ENCODE assay signal across 8 mouse cellular contexts in genomic region chr6:50261922-50262261, GRCm38 (mm10). TPM values are rescaled to one million over a fixed set of nuclear protein-coding genes. Genes with fewer than 3 reads are reported as not detected.
DNase-seq lines count a peak whose midpoint lies in the region; ATAC-seq and TF ChIP-seq lines count a peak whose summit lies in the region.

No protein-coding gene starts in this region.

- no peaks in the 10 kb centered on the region for H3K79me2 ChIP-seq in macrophage (ENCODE audit: inconsistent target)

- intact Hi-C loops in heart, postnatal 36 days (cut with DNase I): no loop called here
- intact Hi-C loops in left cerebral cortex, postnatal 4 days (cut with DNase I): no loop called here

- peak overlapping the region; percentile 80 for H3K9ac ChIP-seq in heart, embryonic 13.5 days
- H3K9ac ChIP-seq in ES-Bruce4 (ENCODE audit: low read depth, poor library complexity, severe bottlenecking): peak overlapping the region; percentile 27; the same call in 1 of the 2 replicates

- H3K27ac ChIP-seq in heart, embryonic 13.5 days (replicated peaks): no peak overlapping the region
- H3K27ac ChIP-seq in ES-Bruce4 (ENCODE audit: insufficient read depth, low read length) (no peak overlapping the region), macrophage (peak overlapping the region; percentile 38)
- H3K27ac ChIP-seq in hindbrain, embryonic 10.5 days: peak overlapping the region; percentile 89

- H3K4me2 ChIP-seq in heart, embryonic 13.5 days: peak overlapping the region; percentile 76

- no peak for TF ChIP-seq EP300 in ES-Bruce4 (IDR thresholded peaks at IDR 0.05; ENCODE audit: insufficient read depth, low read depth, low read length)

- no peaks in the 10 kb centered on the region for H3K9me3 ChIP-seq in heart, embryonic 13.5 days
- no peaks in the 10 kb centered on the region for H3K9me3 ChIP-seq in ES-Bruce4 (replicated peaks; ENCODE audit: control insufficient read depth, insufficient read depth, low read length, poor library complexity, severe bottlenecking)
- H3K9me3 ChIP-seq in hindbrain, embryonic 10.5 days: no peaks in the 10 kb centered on the region

- TF ChIP-seq CTCF in ES-Bruce4 (IDR thresholded peaks at IDR 0.05; ENCODE audit: low read depth, low read length): no peak

- 1% methylated on average over 6 of the region's 6 CpGs for WGBS in heart, embryonic 13.5 days
- WGBS in hindbrain, embryonic 10.5 days: under 1% methylated on average over 6 of the region's 6 CpGs
- 2% methylated on average over 6 of the region's 6 CpGs for WGBS in macrophage (ENCODE audit: missing documents)

- no peak for TF ChIP-seq POLR2A in ES-Bruce4 (IDR thresholded peaks at IDR 0.05; ENCODE audit: insufficient read depth, low read length)

- H3K27me3 ChIP-seq in heart, embryonic 13.5 days (replicated peaks): no peaks in the 10 kb centered on the region; the same call in 1 of the 2 replicates
- no peaks in the 10 kb centered on the region for H3K27me3 ChIP-seq in ES-Bruce4 (ENCODE audit: control insufficient read depth, insufficient read depth, low read length, poor library complexity, severe bottlenecking)
- H3K27me3 ChIP-seq in hindbrain, embryonic 10.5 days (ENCODE audit: insufficient read depth, poor library complexity, severe bottlenecking): no peaks in the 10 kb centered on the region

- H3K36me3 ChIP-seq in heart, embryonic 13.5 days: no peaks in the 10 kb centered on the region
- H3K36me3 ChIP-seq in ES-Bruce4 (ENCODE audit: control insufficient read depth, insufficient read depth, low read length, poor library complexity, severe bottlenecking): no peaks in the 10 kb centered on the region
- no peaks in the 10 kb centered on the region for H3K36me3 ChIP-seq in hindbrain, embryonic 10.5 days
- no peaks in the 10 kb centered on the region for H3K36me3 ChIP-seq in macrophage (ENCODE audit: inconsistent target)

- peaks cover 10% of the 10 kb centered on the region for H3K4me1 ChIP-seq in heart, embryonic 13.5 days
- H3K4me1 ChIP-seq in ES-Bruce4 (ENCODE audit: control insufficient read depth, insufficient read depth, low read length): no peaks in the 10 kb centered on the region
- H3K4me1 ChIP-seq in hindbrain, embryonic 10.5 days (replicated peaks): peaks cover 19% of the 10 kb centered on the region

- no peak for DNase-seq in heart, postnatal 36 days
- DNase-seq in hindbrain, embryonic 10.5 days (ENCODE audit: low spot score): no peak
- DNase-seq in left cerebral cortex, postnatal 4 days: no peak
- DNase-seq in urinary bladder, postnatal 14 days (ENCODE audit: low spot score): no peak

- no peak for ATAC-seq in heart, embryonic 13.5 days (ENCODE audit: extremely low read depth, insufficient number of reproducible peaks, low FRiP score, low TSS enrichment)
- ATAC-seq in granulocyte monocyte progenitor cell, adult 5-6 weeks (replicated peaks; ENCODE audit: poor library complexity, severe bottlenecking): no peak; the same call in 1 of the 2 replicates

- H3K4me3 ChIP-seq in heart, embryonic 13.5 days: peak overlapping the region; percentile 62
- H3K4me3 ChIP-seq in ES-Bruce4 (ENCODE audit: low read depth, low read length) (peak overlapping the region; percentile 71), macrophage (ENCODE audit: inconsistent target) (peak overlapping the region; percentile 54)
- peak overlapping the region; percentile 61 for H3K4me3 ChIP-seq in hindbrain, embryonic 10.5 days

RNA-seq across cellular contexts. Expression of gene Gsdme, which starts 1.8 kb away (rescaled TPM):
- polyA plus RNA-seq in heart, embryonic 13.5 days (2015; fragmentation: Nextera tagmentation; extraction: Ambion mirVana): 32.9 and 34.6 TPM in 2 replicates
- total RNA-seq in heart, postnatal 36 days (2021): under 1 TPM; 0.33 to 0.42 TPM
- 0.62 and 1.1 TPM in 2 replicates for polyA plus RNA-seq in ES-Bruce4 (2011; ENCODE audit: insufficient read depth, insufficient read length, low read depth, missing spikeins)
- 41.7 and 47.0 TPM in 2 replicates for polyA plus RNA-seq in hindbrain, embryonic 10.5 days (2016; fragmentation: Nextera tagmentation; extraction: Ambion mirVana)
- total RNA-seq in macrophage (2018; cell fraction: chromatin; rRNA removed): 1 to 10 TPM in 24 of 26 experiments, under 1 TPM in 2; 0.67 to 9.3 (median 3.3) TPM
- total RNA-seq in macrophage (2018; cell fraction: cytosol; rRNA removed): 1 to 10 TPM; 2.7 to 5.4 (median 4.1) TPM
- total RNA-seq in macrophage (2018; cell fraction: nucleus; rRNA removed): 10 to 100 TPM in 1 of 26 experiments, 1 to 10 TPM in 25; 1.4 to 18.3 (median 3.7) TPM
- 3.0 to 13.4 TPM (median 4.4 TPM) in 3 replicates for polyA plus RNA-seq in macrophage (2018)
- 4.4 and 7.4 TPM in 2 replicates for total RNA-seq in granulocyte monocyte progenitor cell, adult 5-6 weeks (2014; fragmentation: Nextera tagmentation)
- 6.4 and 11.0 TPM in 2 replicates for total RNA-seq in granulocyte monocyte progenitor cell, adult 5-6 weeks (2017)
- 10 to 100 TPM; 22.8 to 24.4 TPM for total RNA-seq in left cerebral cortex, postnatal 4 days (2021)

Comparison
In these comparisons a context has a peak if more than half of its experiments do, and no peak if none do; other contexts are left out.
1. H3K27ac ChIP-seq: peak in hindbrain, embryonic 10.5 days (single experiment) and macrophage (single experiment); none in heart, embryonic 13.5 days (single experiment) and ES-Bruce4 (single experiment).
2. Peak in every context shown above with its lines, with median percentiles within 50 percentile points of each other: H3K4me3 ChIP-seq.